Mouse (Mus musculus) lung, postnatal 0 days (tissue): Measurements from ENCODE around the gene Gm20403.

ENCODE experiments used
- CTCF ChIP-seq: IDR thresholded peaks from 2 replicates; pipeline ENCODE4 v1.5.1; 2016; ENCODE audit warnings: antibody characterized with exemption, mild to moderate bottlenecking
- EP300 ChIP-seq: IDR thresholded peaks from 2 replicates; pipeline ENCODE4 v1.6.1; 2016; ENCODE audit warnings: antibody characterized with exemption, mild to moderate bottlenecking, control low read depth

DNA sequence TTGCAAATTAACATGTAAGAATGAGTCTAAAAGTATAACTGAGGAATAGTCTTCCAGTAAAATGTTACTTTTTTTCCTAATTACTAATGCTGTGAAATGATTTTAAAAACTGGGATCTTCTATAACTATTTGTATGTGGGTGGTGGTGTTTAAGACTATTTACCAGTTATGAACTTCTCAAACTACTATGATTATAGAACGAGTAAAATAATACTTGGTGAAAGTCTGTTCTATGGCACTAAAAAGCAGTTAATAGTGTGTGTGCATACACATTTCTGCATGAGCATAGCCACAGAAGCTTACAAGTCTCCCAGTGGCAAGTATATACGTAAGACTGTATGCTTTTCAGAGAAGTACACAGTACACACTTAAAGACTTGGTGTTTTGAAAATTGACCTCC lies 827 bp upstream of the Gm20403 start:
- no peak for TF ChIP-seq CTCF
- no peak for TF ChIP-seq EP300
